Mouse (Mus musculus) cerebellum, adult (tissue): Measurements from ENCODE around the gene Lin7b.

Experiments
- ATAC-seq: cut with Nextera tagmentation; 2 replicates; pipeline ENCODE4 v1.9.2; 2017; ENCODE audit warnings: mild to moderate bottlenecking, moderate library complexity, mixed read lengths; ENCODE audit not compliant: insufficient number of reproducible peaks, low FRiP score, low TSS enrichment

Lin7b gene

GRCm38 (mm10) chr7:45370475-45371311 is at the start of gene Lin7b:
Lin7b (minus strand) TSS chr7:45370583.
- ATAC-seq: peak; percentile 45; the same call in 1 of the 2 replicates

DNA sequence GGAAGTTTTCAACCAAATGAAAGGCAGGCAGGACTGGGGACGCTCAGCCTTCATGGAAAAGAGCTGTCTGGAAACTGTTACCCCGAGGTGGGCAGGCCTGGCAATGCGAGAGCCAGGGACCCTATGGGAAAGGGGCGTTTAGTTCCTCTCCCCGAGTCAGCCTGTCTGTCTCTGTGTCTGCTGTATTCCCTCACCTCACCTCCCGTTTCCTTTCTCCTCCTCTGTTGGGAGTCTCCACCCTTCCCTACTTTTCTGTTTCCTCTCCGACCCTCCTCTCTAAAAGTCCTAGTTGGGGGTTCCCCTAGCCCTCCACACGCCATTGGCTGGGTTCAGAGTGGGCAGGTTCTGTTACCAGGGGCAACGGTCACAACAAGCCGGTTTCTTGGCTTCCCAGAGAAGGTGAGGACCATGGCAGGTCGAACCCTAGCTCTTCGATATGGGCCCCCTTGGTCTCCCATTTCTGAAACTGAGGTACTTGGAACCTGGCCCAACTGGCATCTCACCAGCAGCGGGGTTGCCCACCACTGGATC is 47.6 kb upstream of the Lin7b start:
- no peak for ATAC-seq

DNA sequence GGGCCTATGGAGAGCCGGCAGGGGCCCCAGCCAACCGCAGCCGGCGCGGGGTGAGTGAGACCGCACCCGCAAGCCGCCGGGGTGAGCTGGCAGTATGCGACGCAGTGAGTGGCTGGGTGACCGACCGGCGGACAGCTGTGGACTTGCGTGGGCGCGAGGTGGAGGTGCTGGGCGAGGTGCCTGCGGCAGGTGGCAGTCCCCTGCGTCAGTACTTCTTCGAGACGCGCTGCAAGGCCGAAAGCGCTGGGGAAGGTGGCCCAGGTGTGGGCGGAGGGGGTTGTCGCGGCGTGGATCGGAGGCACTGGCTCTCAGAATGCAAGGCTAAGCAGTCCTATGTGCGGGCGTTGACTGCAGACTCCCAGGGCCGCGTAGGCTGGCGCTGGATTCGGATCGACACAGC is 45.3 kb upstream of the Lin7b start:
- no peak for ATAC-seq

GRCm38 (mm10) chr7:45414740-45415224 is 44.4 kb upstream of the Lin7b start:
- ATAC-seq: no peak

DNA sequence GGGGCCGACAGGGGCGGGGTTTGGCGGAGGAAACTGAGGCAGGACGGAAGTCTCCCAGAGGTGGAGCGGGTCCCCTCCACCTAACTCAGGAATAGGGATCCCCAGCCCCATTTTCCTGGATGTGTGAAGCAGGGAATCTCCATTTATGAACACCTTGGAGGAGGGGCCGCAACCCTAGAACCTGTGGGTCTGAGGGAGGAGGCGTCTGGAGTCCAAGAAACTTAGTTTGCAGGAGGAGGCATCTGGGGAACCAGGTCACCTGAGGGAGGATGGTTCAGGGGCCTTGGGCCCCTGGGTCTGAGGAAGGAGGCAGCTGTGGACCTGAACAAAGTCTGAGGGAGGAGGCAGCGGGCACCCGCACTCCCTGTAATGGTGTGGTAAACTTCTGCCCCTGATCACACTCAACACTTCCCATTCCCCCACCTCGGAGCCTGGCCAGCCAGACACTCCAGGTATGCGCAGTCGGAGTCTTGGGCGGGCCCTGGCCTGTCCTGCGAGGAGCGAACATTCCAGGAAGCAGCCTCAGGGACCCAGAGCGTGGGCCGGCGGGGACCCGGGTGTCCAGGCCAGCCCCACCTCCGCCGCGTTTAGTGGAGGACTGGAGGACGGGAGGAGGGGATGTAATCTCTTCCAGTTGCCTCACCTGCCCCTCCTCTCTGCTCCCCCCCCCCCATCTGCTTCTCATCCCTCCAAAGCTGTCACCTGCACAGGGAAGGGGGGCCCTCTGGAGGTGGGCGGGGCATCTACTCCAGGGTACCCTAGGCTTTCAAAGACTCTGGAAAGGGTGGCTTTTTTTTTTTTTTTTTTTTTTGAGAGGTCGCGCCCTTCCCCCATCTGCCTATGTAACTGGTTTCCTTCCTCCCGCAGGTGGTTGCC is 43.7 kb upstream of the Lin7b start:
- ATAC-seq: no peak

- no peak for ATAC-seq
Observed at GRCm38 (mm10) chr7:45413113-45413863, 42.9 kb upstream of the Lin7b start, which contains the start of gene Ntf5. Ntf5 (plus strand) TSS chr7:45413695.

DNA sequence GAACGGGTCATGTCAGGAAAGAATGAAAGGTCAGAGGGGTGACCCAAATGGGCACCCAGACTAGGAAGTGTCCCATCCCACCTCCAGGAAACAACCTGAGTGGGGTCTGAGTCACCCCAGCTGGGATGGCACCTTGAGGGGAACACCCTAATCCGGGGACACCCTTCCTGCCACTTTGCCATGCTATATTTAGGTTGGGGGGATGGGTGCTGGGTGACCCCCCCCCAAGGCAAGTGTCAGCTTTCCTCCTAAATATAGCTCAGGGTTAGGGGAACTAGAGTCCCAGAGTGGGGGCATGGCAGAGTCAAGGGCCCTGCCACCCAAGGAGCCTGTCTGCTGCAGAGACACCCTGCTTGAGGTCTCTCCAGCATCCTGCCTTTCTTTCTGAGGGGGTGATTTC is 42.0 kb upstream of the Lin7b start:
- ATAC-seq: no peak

DNA sequence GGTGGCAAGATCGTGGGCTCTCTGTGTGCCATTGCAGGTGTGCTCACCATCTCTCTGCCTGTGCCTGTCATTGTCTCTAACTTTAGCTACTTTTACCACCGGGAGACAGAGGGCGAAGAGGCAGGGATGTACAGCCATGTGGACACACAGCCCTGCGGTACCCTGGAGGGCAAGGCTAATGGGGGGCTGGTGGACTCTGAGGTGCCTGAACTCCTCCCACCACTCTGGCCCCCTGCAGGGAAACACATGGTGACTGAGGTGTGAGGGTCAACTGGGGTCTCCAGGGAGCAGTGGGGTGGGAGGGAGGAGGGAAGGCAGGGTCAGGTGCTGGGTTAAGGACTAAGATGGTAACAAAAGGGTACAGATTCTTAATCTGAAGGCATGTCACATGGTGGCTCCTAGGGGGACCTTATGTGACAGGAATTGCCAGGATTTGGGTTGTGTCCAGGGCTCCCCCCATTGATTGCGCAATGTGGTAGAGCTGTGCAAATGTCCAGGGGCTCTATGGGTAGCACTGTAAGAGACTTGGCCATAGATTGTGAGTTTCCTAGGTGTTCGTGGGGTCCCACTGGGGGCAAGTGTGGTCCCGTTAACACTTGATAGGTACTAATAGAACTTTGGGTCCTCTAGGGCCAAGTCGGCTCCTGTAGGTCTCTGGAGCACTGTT is 39.2 kb upstream of the Lin7b start:
- ATAC-seq: no peak

DNA sequence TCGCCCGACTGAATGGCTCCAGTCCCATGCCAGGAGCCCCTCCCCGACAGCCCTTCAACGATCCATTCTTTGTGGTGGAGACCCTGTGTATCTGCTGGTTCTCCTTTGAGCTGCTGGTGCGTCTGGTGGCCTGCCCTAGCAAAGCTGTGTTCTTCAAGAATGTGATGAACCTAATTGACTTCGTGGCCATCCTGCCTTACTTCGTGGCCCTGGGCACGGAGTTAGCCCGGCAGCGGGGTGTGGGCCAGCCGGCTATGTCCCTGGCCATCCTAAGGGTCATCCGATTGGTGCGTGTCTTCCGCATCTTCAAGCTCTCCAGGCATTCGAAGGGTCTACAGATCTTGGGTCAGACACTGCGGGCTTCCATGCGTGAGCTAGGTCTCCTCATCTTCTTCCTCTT is 38.6 kb upstream of the Lin7b start:
- no peak for ATAC-seq

- no peak for ATAC-seq
Observed at GRCm38 (mm10) chr7:45408351-45408750, 38.0 kb upstream of the Lin7b start.

DNA sequence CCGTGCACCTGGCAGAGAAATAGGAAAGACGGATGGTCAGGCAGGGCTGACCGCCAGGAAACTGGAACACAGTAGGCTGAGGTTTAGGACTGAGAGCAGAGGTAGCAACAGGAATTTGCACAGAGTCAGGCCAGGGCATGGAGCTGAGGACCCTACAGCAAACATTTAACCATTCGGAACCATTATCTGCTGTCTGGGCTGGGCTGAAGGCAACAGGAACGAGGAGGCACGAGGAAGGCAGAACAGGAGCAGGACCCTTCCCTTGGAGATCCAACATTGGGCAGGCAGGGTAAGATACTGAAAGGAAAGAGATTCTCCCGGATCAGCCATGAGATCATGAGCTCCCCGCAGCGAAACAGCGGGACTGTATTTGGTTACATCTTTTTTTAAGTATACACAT is 37.5 kb upstream of the Lin7b start:
- no peak for ATAC-seq

DNA sequence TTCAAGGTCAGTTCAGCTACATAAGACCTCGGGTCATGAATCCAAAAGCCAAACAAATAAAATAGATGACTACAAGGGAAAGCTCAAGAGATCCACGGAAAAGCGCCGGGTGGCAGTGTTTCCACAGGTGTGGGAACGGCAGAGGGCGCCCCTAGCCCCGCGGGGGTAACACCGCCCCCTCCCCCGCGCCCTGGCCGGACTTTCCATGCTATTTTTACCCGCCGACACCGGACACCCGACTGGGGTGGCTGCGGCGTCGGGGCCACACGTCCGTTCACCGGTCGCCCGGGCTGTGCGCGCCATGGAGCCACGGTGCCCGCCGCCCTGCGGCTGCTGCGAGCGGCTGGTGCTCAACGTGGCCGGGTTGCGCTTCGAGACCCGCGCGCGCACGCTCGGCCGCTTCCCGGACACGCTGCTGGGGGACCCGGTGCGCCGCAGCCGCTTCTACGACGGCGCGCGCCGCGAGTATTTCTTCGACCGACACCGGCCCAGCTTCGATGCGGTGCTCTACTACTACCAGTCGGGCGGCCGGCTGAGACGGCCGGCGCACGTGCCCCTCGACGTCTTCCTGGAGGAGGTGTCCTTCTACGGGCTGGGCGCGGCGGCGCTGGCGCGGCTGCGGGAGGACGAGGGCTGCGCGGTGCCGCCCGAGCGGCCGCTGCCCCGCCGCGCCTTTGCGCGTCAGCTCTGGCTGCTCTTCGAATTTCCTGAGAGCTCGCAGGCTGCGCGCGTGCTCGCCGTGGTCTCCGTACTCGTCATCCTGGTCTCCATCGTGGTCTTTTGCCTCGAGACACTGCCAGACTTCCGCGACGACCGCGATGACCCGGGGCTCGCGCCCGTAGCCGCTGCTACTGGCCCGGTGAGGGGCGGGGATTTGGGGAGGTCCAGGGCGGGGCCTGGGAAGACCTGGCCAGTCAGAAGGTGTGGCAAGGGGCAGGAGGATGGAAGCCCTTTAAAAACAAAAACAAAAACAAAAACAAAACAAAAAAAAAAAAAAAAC is 36.1 kb upstream of the Lin7b start:
- no peak for ATAC-seq

DNA sequence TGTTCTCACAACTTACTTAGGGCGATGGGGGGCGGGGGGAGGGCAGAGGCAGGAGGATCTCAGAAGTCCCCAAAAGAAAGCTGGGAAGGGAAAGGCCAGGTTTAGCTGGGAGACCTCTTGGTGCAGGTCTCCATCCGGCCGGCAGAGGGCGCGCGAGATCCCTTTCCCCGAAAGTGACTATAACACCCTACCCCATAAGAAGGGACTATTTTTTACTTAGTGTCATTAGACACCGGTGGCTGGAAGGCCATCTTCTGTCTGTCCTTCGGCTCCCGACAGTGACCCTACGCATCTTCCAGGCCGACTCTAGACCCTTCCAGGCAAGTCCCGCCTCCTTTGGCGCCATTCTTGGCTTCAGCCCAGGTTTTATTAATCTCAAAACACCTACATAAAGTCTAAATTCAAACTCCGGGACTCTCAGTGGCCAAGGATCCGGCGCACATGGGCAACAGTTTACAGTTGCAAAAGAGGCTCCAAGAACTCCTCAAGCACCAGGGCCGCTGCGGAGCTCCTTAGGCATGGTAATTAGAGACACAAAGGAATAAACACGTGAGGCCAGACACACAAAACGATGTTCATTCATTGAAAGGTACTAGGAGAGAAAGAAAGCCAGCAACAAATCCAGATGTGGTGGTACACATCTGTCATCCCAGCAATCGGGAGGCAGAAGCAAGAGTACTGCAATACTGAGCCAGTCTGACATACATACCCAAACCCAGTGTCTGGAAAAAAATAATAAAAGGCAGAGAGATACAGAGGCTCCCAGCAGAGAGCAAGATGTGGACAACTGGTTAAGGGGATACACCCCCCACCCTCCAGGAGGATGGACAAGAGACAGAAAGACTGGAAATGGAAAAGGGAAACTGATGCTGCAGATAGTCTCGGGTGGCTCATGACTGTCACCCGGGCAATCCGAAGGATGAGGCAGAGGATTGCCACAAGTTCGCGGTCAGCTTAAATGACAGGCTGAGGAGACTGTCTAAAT is 35.0 kb upstream of the Lin7b start, which contains the start of gene Kcna7:
Kcna7 (plus strand) TSS at position 563 of the 985 bp plus-strand sequence.
- ATAC-seq: peak; percentile 31; the same call in 1 of the 2 replicates

GRCm38 (mm10) chr7:45403532-45404261 is 33.3 kb upstream of the Lin7b start:
- no peak for ATAC-seq

DNA sequence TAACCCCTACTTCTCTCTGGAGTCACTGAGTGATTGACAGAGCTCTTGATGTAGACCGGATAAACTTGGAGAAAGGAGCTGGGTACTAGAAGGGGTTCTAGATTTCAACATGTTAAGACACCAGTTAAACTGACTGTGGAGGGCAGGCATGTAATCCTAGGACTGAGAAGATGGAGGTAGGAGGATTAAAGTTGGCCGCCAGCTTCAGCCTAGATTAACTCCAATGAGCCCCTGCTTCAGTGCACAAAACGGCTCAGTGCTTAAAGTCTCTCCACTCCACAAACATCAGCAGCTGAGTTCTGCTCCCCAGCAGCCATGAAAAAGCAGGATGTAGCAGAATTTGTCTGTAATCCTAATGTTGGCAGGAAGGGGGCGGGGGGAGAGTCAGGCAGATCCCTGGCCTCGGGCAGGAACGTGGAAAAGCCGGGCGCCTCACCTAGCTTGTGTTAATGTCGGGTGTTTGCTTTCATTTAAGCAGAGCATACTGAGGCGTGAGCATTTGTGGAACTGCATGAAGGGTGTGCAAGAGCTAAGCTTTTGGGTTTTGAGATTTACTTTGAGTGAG is 31.2 kb upstream of the Lin7b start:
- ATAC-seq: no peak

DNA sequence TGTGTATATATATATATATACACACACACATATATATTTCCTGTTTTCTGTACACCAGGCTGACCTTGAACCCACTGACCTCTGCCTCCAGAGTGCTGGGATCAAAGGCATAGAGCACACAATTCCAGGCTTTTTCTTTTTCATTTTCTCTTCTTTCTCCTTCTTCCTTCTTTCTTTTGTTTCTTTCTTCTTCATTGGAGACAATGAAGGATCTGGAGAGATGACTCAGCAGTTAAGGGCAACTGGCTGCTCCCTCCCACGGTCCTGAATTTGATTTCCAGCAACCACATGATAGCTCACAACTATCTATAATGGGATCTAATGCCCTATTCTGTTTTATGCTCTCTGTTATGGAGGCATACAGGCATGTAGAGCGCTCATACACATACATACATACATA is 26.4 kb upstream of the Lin7b start:
- ATAC-seq: no peak
